Mouse (Mus musculus) heart, adult 2 months (tissue): ENCODE results near the gene Olfr651.

ENCODE experiments used
- CTCF ChIP-seq: fragments of 200-600 bp; IDR thresholded peaks from 2 replicates; pipeline ENCODE4 v1.8.1; 2022; ENCODE audit warnings: antibody characterized with exemption, mild to moderate bottlenecking, moderate library complexity
- EP300 ChIP-seq: fragments of 200-500 bp; IDR thresholded peaks from 2 replicates; pipeline ENCODE4 v1.6.1; 2011; ENCODE audit warnings: low read depth, low read length, control low read depth; ENCODE audit not compliant: insufficient read depth
- POLR2A ChIP-seq: fragments of 200-500 bp; IDR thresholded peaks from 2 replicates; pipeline ENCODE4 v1.6.1; 2011; ENCODE audit warnings: mild to moderate bottlenecking, low read depth, low read length, control low read depth; ENCODE audit not compliant: insufficient read depth

GRCm38 (mm10) chr7:104501589-104502371 lies 48.2 kb upstream of the Olfr651 start:
- TF ChIP-seq CTCF: no peak
- no peak for TF ChIP-seq EP300
- TF ChIP-seq POLR2A: no peak
